Mouse (Mus musculus): Measurements from ENCODE around the gene Diaph2. TPM values are rescaled to one million over a fixed set of nuclear protein-coding genes. Genes with fewer than 3 reads are reported as not detected.
A peak's percentile ranks its signal among the peaks of the same experiment; 100 is the strongest.
"Not testable (repeated sequence)": the region's sequence is repeated elsewhere in the genome, so short reads cannot be mapped to it uniquely, and the experiment has no call there.

Diaph2 gene
- total RNA-seq, 1 experiment from 2014 or later, result 10.0 TPM

GRCm38 (mm10) chrX:130197412-130197811 lies 447.9 kb downstream of the Diaph2 start:
- not testable (repeated sequence) for ATAC-seq (replicated peaks in 1 of 2; ENCODE audit: insufficient read depth in 1 of 2, low FRiP score in 2 of 2, low TSS enrichment in 1 of 2, low read depth in 1 of 2, poor library complexity in 2 of 2, severe bottlenecking in 2 of 2)

- ATAC-seq (replicated peaks in 1 of 2; ENCODE audit: insufficient read depth in 1 of 2, low FRiP score in 2 of 2, low TSS enrichment in 1 of 2, low read depth in 1 of 2, poor library complexity in 2 of 2, severe bottlenecking in 2 of 2), result no peak
Observed at GRCm38 (mm10) chrX:130205243-130205642, 455.7 kb downstream of the Diaph2 start.

- ATAC-seq (replicated peaks in 1 of 2; ENCODE audit: insufficient read depth in 1 of 2, low FRiP score in 2 of 2, low TSS enrichment in 1 of 2, low read depth in 1 of 2, poor library complexity in 2 of 2, severe bottlenecking in 2 of 2), result no peak; a peak in 1 of 4 replicates
Observed at GRCm38 (mm10) chrX:130212227-130212626, 462.7 kb downstream of the Diaph2 start.

GRCm38 (mm10) chrX:130212759-130213158 lies 463.2 kb downstream of the Diaph2 start:
- ATAC-seq (replicated peaks in 1 of 2; ENCODE audit: insufficient read depth in 1 of 2, low FRiP score in 2 of 2, low TSS enrichment in 1 of 2, low read depth in 1 of 2, poor library complexity in 2 of 2, severe bottlenecking in 2 of 2), result peak; percentile 91 to 98

- no peak for ATAC-seq (replicated peaks in 1 of 2; ENCODE audit: insufficient read depth in 1 of 2, low FRiP score in 2 of 2, low TSS enrichment in 1 of 2, low read depth in 1 of 2, poor library complexity in 2 of 2, severe bottlenecking in 2 of 2)
Observed at GRCm38 (mm10) chrX:130230045-130230444, 480.5 kb downstream of the Diaph2 start.

- no peak for ATAC-seq (replicated peaks in 1 of 2; ENCODE audit: insufficient read depth in 1 of 2, low FRiP score in 2 of 2, low TSS enrichment in 1 of 2, low read depth in 1 of 2, poor library complexity in 2 of 2, severe bottlenecking in 2 of 2)
Observed at GRCm38 (mm10) chrX:130235167-130235566, 485.6 kb downstream of the Diaph2 start.

GRCm38 (mm10) chrX:130246652-130247051 lies 497.1 kb downstream of the Diaph2 start:
- ATAC-seq (replicated peaks in 1 of 2; ENCODE audit: insufficient read depth in 1 of 2, low FRiP score in 2 of 2, low TSS enrichment in 1 of 2, low read depth in 1 of 2, poor library complexity in 2 of 2, severe bottlenecking in 2 of 2), result no peak

GRCm38 (mm10) chrX:130253664-130254063 lies 504.1 kb downstream of the Diaph2 start:
- no peak for ATAC-seq (replicated peaks in 1 of 2; ENCODE audit: insufficient read depth in 1 of 2, low FRiP score in 2 of 2, low TSS enrichment in 1 of 2, low read depth in 1 of 2, poor library complexity in 2 of 2, severe bottlenecking in 2 of 2)

- ATAC-seq (replicated peaks in 1 of 2; ENCODE audit: insufficient read depth in 1 of 2, low FRiP score in 2 of 2, low TSS enrichment in 1 of 2, low read depth in 1 of 2, poor library complexity in 2 of 2, severe bottlenecking in 2 of 2), result no peak
Observed at GRCm38 (mm10) chrX:130265707-130266106, 516.2 kb downstream of the Diaph2 start.

GRCm38 (mm10) chrX:130279144-130279543 lies 529.6 kb downstream of the Diaph2 start:
- no peak for ATAC-seq (replicated peaks in 1 of 2; ENCODE audit: insufficient read depth in 1 of 2, low FRiP score in 2 of 2, low TSS enrichment in 1 of 2, low read depth in 1 of 2, poor library complexity in 2 of 2, severe bottlenecking in 2 of 2)

GRCm38 (mm10) chrX:130281484-130281883 lies 531.9 kb downstream of the Diaph2 start:
- ATAC-seq (replicated peaks in 1 of 2; ENCODE audit: insufficient read depth in 1 of 2, low FRiP score in 2 of 2, low TSS enrichment in 1 of 2, low read depth in 1 of 2, poor library complexity in 2 of 2, severe bottlenecking in 2 of 2), result no peak

GRCm38 (mm10) chrX:130287032-130287431 lies 537.5 kb downstream of the Diaph2 start:
- no peak for ATAC-seq (replicated peaks in 1 of 2; ENCODE audit: insufficient read depth in 1 of 2, low FRiP score in 2 of 2, low TSS enrichment in 1 of 2, low read depth in 1 of 2, poor library complexity in 2 of 2, severe bottlenecking in 2 of 2)

- no peak for ATAC-seq (replicated peaks in 1 of 2; ENCODE audit: insufficient read depth in 1 of 2, low FRiP score in 2 of 2, low TSS enrichment in 1 of 2, low read depth in 1 of 2, poor library complexity in 2 of 2, severe bottlenecking in 2 of 2)
Observed at GRCm38 (mm10) chrX:130289775-130290174, 540.2 kb downstream of the Diaph2 start.

GRCm38 (mm10) chrX:130350808-130351435 lies 601.4 kb downstream of the Diaph2 start:
- no peak for ATAC-seq (replicated peaks in 1 of 2; ENCODE audit: insufficient read depth in 1 of 2, low FRiP score in 2 of 2, low TSS enrichment in 1 of 2, low read depth in 1 of 2, poor library complexity in 2 of 2, severe bottlenecking in 2 of 2)

GRCm38 (mm10) chrX:130351480-130351879 lies 601.9 kb downstream of the Diaph2 start:
- ATAC-seq (replicated peaks in 1 of 2; ENCODE audit: insufficient read depth in 1 of 2, low FRiP score in 2 of 2, low TSS enrichment in 1 of 2, low read depth in 1 of 2, poor library complexity in 2 of 2, severe bottlenecking in 2 of 2), result no peak

- no peak for ATAC-seq (replicated peaks in 1 of 2; ENCODE audit: insufficient read depth in 1 of 2, low FRiP score in 2 of 2, low TSS enrichment in 1 of 2, low read depth in 1 of 2, poor library complexity in 2 of 2, severe bottlenecking in 2 of 2)
Observed at GRCm38 (mm10) chrX:130393508-130394145, 644.1 kb downstream of the Diaph2 start.

GRCm38 (mm10) chrX:130403214-130403613 lies 653.7 kb downstream of the Diaph2 start:
- ATAC-seq (replicated peaks in 1 of 2; ENCODE audit: insufficient read depth in 1 of 2, low FRiP score in 2 of 2, low TSS enrichment in 1 of 2, low read depth in 1 of 2, poor library complexity in 2 of 2, severe bottlenecking in 2 of 2), result no peak

GRCm38 (mm10) chrX:130407471-130407870 lies 657.9 kb downstream of the Diaph2 start:
- ATAC-seq (replicated peaks in 1 of 2; ENCODE audit: insufficient read depth in 1 of 2, low FRiP score in 2 of 2, low TSS enrichment in 1 of 2, low read depth in 1 of 2, poor library complexity in 2 of 2, severe bottlenecking in 2 of 2), result not testable (repeated sequence)

- no peak for ATAC-seq (replicated peaks in 1 of 2; ENCODE audit: insufficient read depth in 1 of 2, low FRiP score in 2 of 2, low TSS enrichment in 1 of 2, low read depth in 1 of 2, poor library complexity in 2 of 2, severe bottlenecking in 2 of 2)
Observed at GRCm38 (mm10) chrX:130408985-130409384, 659.4 kb downstream of the Diaph2 start.
